Mouse (Mus musculus) heart, adult 9 months (tissue): ENCODE results near the gene Eno3.

ENCODE experiments used
- DNase-seq, 2 experiments: peaks; one replicate each; pipeline ENCODE4 v3.0.0; 2022; ENCODE audit warnings: low spot score in 2 of 2

Gene Eno3

DNA sequence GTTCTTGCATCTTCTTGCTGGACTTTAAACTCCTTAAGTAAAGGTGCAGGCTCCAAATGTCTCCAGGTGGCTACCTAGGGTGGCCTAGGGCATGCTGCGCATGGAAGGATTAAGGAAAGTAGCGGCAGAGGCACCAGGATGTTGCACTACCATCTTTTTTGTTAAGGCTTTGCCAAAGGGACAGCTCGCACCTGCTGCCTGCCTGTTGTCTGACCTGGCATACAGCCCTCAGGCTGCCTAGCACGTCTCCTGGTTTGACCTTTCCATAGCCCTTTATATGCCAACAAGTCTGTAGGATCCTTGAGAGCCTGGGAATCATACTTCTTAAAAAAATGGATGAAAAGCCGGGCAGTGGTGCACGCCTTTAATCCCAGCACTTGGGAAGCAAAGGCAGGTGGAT, 14.0 kb upstream of the Eno3 start:
- no peak for DNase-seq

DNA sequence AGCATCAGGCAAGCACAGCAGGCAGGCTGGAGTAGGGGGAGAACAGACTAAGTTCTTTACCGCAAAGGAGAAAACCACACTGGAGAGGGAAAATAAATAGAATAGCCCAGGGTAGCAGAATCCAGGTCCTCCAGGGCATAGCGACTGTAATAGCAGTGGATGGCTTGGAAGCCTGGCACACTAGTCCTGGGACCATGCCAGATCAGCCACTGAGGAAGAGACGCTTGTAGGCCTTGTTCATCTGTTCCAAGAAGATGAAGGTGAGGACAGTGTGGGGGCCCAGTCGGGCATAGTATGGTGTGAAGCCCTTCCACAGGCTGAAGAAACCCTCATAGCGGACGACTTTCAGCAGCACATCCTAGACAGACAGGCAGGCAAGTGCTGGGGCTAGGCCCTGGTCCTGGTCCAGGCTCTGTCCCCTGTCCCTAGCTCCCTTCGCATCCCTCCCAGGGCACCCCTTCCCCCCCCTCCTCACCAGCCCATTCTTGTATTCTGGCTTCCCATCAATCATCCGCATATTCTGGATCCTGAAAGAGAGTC, 12.4 kb upstream of the Eno3 start:
- no peak for DNase-seq

DNA sequence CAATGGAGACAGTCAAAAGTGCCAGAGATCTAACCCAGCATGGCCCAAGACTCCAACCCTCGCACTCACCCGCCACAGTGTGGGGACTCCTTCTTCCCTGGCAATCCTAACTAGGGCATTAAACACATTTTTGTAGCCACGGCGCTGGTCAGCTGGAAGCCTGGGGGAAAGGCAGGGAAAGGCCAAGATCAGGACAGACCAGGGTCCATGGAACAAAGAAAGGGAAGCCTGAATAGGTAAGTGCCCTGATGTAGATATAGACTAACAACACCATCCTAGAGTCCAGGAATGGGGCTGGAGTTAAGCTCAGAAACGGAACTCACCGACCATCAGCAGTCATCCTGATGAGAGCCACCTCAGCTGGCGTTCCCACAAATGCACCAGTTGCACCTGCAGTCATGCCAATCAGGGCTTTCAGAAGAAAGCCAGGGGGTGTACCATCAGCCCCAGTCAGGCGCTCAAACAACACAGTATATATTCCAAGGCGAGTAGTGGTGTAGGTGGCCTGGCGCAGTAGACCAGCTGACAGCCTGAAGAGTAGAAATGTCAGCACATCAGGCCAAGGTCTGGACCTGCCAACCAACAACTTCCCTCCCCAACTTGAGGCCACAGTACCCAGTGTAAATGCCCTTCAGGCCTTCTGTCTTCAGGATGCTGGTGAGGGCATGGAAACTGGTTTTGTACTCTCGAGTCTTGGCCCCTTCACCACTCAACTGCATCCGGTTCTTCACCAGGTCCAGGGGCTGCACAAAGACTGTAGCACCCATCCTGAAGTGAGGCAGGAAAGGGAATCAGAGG, 11.3 kb upstream of the Eno3 start:
- DNase-seq: peak in 1 of 2 experiments; percentile 35

DNA sequence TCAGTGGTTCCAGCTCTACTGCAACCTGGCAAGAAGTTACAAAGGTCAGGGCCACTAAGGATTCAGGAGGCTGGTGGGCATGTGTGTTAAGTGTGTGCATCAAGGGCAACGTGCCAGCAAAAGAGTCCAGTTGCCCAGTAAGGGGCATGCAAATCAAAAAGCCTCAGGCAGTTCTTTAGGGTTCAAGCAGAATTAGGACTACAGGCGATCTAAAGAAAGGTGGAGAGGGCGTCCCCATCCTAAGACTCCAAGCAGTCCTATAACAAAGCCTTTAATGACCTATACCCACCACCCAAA, 10.8 kb upstream of the Eno3 start:
- DNase-seq: no peak

DNA sequence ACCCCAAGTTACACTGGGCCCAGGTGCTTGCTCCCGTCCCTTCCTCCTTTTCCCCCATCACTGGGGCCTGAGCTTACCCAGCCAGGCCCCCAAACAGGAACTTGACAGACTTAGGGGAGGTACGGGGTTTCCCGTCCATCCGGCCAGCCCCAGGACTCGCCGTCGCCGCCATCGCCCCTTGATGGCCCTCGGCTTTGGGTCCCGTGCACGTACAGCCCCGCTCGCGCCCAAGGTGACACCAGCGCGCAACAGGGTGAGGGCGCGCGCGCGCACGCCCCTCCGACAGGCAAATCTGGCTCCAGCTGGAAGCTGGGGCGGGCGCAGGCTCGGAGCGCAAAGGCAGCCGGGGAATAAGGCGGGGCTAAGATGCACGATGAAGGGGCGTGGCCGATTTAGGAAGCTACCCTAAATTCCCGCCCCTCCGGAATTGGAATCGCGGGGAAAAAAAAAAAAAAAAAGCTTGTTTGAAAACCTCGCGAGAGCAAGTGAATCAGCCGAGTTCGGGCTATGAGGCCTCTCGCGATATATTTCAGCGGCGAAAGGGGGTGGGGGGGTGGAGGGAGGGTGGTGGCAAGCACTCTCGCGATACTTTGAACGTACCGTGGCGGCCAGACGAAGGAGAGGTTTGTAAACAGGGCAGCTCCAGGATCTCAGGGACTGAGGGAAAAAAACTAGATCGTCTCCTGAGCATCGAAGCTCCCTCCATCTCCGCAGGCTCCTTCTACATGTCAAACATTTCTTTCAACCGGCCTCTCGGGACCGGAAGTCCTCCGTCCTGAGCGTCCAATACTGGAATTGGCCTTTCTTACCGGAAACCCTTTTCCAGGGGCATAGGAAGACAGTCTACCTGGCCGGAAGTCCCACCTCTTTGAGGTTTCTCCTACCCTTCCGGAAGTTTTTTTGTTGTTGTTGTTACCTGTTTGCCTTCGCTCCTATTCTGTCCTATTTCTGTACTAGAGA, 10.0 kb upstream of the Eno3 start, which contains the start of the genes Rnf167 and Slc25a11:
Rnf167 (plus strand) TSS at position 545 of the 960 bp plus-strand sequence.
Slc25a11 (minus strand) TSS at position 789 of the 960 bp plus-strand sequence.
- peak; percentile 95 to 97 for DNase-seq

DNA sequence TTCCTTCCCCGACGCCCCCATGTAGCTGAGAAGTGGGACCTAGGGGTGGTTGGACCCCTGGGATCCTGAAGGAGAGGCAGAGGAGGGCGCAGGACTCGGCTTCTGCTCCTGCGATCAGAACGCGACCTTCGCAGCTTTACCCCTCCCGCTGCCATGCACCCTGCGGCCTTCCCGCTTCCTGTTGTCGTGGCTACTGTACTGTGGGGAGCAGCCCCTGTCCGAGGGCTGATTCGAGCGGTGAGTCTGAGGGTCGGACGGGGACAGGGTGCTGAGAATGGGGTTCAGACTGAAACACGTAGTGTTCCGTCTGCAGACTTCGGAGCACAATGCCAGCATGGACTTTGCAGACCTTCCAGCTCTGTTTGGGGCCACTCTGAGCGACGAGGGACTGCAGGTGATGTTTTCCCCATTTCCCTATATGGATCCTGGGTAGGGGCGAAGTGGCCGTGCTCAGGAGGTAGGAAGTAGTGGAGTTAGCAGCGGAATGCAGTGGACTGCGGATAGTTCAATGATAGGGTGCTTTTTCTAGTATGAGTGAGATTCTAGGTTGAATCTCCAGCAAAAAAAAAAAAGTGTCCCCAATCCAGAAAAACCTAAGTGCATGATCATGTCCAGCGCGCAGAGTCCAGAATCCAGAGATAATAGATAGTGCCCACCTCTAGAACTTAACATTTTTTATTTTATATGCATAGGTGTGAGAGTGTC, 9.1 kb upstream of the Eno3 start:
- DNase-seq: peak in 1 of 2 experiments; percentile 17

DNA sequence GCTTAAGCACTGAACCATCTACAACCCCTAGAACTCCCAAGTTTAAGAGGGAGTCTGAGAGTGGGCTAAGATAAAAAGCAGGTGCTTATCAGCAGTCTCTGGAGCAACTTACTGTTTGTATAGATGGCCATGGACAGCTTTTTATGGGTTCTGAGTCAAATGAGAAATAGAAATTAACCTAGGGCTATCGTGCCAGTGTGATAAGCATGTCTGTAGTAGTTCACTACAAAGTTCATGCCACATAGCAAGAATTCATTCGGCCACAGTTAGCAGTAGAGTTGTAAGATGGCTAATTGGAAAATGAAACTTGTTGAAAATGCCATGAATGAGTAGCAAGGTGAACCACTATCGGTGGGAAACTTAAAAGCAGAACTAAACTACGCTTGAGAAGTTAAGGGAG, 8.5 kb upstream of the Eno3 start:
- DNase-seq: no peak

DNA sequence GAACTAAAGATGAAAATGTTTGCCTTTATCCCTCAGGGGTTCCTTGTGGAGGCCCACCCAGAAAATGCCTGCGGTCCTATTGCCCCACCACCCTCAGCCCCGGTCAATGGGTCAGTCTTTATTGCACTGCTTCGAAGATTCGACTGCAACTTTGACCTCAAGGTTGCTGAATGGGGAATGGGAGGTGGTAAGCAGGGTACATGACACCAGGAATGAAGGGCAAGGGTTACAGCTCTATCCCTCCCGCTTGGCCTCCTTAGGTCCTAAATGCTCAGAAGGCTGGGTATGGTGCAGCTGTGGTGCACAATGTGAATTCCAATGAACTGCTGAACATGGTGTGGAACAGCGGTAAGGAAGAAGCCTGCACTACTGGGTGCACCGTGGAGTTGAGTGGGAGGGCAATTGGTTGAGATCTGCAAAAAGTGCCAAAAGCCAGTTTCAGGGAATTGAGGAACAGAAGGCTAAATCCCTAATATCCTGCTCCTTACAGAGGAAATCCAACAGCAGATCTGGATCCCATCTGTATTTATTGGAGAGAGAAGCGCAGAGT, 7.7 kb upstream of the Eno3 start:
- DNase-seq: no peak

DNA sequence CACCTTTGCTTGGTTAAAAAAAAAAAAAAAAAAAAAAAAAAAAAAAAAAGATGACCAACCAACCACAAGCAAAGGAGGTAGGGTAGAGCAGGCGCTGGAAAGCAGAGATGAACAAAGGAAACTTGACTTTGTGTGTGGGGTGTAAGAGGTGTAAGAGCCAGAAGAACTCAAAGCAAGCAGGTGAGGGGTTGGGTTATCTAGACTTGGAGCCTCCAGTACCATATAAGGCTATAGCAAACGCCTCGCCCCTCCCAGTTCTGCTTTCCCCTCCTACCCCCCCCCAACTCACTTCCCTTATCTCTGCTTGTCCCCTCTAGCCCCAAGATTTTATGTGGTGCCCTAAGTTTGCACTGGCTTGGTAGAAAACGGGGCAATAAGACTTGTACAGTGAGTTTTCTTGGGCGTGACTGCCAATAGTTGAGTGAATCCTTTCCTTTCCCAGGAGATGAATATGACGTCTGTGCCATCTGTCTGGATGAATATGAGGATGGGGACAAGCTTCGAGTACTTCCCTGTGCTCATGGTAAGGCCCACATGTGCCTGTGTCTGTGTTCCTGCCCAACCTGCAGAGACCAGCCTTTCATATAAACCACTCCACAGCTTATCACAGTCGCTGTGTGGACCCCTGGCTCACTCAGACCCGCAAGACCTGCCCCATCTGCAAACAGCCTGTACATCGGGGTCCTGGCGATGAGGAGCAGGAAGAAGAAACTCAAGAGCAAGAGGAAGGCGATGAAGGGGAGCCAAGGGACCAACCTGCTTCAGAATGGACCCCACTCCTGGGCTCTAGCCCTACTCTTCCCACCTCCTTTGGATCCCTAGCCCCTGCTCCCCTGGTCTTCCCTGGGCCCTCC, 6.5 kb upstream of the Eno3 start:
- DNase-seq: no peak

DNA sequence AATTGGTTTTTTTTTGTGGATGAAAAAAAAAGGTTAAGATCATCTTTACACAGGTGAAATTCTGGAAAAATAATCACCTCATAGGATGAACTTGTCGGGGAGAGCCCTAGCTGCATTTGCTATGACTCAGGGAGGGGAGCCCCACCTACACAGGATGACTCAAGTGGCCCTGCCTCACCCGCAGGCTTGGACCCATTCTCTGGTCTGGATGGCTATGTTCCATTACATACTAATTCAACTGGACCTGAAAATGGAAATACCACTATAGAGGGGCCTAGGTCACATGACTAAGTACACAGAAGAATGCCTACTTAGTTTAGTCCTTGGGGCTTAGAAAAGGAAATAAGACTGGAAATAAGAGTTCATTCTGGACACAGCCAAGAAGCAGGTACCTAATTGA, 5.6 kb upstream of the Eno3 start:
- no peak for DNase-seq

DNA sequence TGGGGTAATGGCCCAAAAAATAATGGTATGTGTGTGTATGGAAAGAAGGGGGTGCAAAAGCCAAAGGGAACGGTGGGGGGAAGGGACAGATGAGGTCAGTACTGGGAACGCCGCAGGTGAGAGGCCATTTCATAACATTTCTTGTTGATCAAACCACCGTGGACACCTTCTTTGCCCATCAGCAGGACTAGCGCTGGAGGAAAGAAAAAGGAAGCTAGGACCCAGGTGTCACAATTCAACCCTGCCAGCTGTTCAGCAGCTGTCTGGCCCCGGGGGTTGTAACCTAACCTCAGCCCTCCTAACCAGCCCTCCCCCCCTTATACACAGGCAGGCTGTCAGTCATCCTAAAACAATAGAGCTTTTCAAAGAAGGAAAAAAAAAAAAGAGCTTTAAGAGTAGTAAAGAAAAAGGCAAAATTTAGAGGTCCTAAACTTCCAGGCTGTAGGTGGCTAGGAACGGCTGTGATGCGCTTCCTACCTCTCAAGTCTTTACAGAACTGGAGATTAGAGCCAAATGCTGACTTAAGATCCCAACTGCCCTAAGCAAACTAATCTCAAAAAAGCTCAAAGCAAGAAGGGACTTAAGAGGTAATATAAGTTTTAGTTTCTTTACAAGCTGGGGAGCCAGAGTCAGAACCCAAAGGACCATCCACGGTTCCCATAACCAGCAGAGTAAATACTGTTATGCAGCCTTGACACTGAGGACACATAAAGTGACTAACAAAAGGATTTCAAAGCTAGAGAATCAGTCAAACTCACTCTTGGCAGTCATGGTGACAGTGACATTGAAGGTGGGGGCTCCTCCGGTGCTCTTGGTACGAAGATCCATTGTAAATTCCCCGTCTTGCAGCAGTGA, 4.7 kb upstream of the Eno3 start:
- DNase-seq: no peak

DNA sequence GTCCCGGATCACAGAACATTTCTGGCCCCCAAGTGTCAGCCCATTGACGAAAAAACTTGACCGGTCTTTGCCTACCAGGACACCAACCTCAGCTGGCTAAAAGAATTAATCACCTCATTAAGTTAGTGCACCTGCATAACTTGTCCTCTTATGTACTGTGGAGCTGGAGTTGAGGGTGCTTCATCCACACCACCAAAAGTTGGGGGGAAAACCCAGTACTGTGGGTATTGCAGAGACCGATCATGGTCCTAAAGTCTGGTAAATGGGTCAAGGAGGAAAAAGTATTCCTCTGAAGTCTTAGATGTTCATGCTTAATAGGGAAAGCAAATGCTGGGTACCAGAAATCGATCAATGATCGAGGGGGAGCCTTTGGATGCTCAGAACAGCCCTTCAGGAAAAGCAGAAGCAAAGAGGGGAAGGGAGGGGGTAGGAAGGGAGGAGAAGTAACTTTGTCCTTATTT, 4.1 kb upstream of the Eno3 start:
- no peak for DNase-seq

DNA sequence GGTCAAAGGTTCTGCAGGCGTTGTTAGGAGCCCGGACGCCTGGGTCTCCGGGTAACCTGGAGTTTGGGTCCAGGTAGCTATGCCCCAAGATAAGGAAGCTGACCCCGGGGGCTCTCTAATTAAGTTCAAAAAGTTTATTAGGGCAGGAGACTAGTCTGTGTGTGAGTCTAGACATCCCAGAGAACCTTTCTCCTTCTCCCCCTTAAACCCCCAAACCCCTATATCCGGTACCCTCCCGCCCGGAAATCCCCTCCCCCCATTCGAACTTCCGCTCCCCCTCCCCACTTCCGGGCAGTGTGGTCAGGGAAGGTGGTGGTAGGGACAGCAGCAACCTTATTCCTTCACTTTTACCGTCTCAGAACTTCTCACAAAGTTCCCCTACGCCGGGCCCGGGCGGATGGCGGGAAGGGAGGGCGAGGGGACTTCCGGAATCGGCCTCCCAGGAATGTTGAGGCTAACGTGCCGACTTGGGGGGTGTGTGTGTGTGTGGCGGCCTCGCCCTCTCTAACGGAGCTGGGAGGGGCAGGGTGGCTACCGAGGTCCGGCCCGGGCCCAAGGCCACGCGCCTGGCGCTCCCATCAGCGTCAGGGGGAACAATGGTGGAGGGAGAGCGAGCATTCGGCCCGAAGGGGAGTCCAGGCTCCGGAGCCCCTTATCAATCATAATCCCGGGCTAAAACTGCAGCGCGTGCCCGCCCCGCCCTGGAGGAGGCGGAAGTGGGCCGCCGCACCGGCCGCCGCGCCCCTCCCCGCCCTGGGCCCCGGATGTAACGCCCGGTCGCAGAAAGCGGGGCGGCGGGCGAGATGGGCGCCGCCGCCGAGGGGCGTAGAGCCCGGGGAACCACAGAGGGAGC, 3.4 kb upstream of the Eno3 start:
- peak; percentile 64 to 70 for DNase-seq

DNA sequence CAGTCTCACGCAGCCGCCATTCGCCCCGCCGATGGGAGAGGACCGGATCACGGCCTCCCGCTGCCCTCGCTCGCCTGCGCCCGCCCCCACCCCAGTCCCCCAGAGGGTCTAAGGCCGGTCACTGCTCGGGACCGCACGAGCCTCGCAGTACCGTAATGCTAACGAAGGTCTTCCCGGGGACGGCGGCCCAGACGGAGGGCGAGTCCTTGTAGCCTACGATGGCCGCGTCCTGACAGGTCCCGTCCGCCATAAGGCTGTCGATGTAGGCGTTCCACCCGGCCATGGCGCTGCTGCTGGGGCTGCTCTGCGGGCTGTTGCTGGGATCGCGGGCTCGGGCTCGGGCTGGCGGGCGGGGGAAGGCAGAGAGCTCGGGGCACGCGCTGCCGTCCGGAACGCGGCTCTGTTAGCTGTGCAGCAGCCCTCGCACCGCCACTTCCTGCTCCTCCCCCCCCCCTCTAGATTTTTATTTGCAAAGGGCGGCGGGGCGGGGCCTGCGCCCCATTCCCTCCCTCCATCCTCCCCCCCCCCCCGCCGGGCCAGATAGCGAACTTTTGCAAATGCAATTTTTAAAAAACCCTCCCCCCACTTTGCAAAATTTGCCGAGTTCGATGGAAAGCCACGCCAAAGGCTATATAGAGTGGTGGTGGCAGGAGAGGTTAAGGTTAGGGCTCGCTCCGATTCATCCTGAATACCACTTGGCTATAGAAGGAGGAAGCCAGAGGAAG, 2.6 kb upstream of the Eno3 start, which contains the start of gene Pfn1:
Pfn1 (minus strand) TSS at position 447 of the 725 bp plus-strand sequence.
- peak; percentile 68 to 76 for DNase-seq

DNA sequence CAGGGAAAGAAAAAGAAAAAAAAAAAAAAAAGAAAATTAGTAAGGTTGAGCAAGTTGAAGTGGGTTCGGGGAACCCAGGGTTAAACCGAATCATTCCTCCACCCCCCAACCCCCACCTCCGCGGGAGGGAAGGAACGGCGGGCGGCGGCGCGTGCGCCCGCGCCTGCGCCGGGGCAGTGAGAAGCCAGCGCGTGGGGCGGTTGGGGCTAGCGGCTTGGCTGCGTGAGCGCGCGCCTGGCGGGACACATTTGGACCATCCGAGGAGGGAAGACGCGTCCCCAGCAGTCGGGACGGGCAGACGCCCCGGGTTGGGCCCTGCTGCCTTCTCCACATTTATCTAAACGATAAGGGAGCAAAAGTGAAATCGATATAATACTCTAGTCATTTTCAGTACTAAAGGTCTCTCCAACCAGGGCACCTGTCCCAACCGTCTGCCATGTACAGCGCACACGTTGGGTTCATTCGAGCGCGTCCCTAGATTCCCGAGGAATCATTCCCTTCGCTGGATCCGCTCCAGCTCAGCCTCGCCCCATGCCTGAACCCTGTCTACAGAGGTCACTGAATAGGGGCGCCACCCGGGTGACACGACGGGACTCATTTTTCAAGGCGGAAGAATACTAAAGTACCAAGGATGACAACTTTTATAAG, 2.0 kb upstream of the Eno3 start:
- DNase-seq: peak; percentile 82 to 83

DNA sequence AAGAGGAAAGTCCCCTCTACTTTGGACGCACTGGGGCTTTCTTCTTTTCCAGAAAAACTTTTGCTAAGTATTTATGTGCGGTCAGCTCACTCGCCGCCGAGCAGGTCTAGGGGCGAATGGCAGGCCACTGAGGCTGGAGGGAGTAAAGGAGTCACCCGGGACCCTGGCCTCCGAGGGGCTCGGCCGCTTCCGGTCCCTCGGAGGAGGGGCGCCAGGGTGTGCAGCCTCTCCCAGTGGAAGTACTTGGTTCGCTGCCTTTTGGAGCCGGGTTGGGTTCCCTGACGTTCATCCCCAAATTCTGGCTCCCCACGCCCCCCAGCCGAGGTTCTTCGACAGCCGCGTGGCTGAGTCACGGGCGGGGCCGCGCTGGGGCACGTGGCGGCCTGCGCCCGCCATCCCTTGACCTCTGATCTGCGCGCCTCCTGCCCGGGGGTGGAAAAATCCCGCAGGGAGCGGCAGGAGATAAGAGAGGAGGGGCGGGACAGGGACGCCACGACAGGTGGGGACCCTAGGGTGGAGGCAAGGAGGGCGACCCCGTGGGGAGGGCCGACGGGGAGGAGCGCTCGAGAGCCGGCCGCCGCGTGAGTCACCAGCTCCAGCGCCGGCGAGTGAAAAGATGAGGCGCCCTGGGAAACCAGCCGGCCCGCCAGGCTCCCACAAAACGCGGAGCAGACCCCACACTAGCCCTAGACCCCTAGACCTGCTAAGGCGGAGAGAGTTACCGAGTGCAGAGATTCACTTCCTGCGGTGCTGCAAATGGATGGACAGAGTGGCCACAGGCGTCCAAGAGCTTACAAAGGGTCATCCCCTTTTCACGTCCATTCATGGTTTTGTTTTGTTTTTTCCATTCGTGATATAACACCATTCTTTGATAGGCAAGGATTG, 1.2 kb upstream of the Eno3 start:
- DNase-seq: peak; percentile 78 to 81
